Mouse (Mus musculus) spleen, adult 2 months (tissue): ENCODE results near the gene Olfr123. TPM values are rescaled to one million over a fixed set of nuclear protein-coding genes. Genes with fewer than 3 reads are reported as not detected.

Source experiments
- DNase-seq, 2 experiments: peaks; one replicate each; pipeline versions ENCODE4 v3.0.0 to v3.0.0-alpha.2; 2012 to 2021; ENCODE audit warnings: low spot score in 2 of 2, low read depth in 1 of 2
- H3K27ac ChIP-seq: fragments of 200-500 bp; 2 replicates; pipeline ENCODE4 v1.5.1; 2012; ENCODE audit warnings: low read length, inconsistent platforms; ENCODE audit not compliant: insufficient read depth
- H3K27me3 ChIP-seq: fragments of 200-500 bp; 2 replicates; pipeline ENCODE4 v1.6.1; 2012; ENCODE audit warnings: mild to moderate bottlenecking, moderate library complexity, low read length, inconsistent platforms; ENCODE audit not compliant: control insufficient read depth, insufficient read depth
- H3K36me3 ChIP-seq: fragments of 200-500 bp; 2 replicates; pipeline ENCODE4 v1.6.1; 2012; ENCODE audit warnings: mild to moderate bottlenecking, low read length, inconsistent platforms; ENCODE audit not compliant: control insufficient read depth, insufficient read depth
- H3K4me1 ChIP-seq: fragments of 200-500 bp; 2 replicates; pipeline ENCODE4 v1.6.1; 2011; ENCODE audit warnings: inconsistent platforms; ENCODE audit not compliant: control insufficient read depth, insufficient read depth, insufficient read length
- H3K4me3 ChIP-seq: fragments of 200-500 bp; 2 replicates; pipeline ENCODE4 v1.5.1; 2011; ENCODE audit warnings: mild to moderate bottlenecking, inconsistent platforms; ENCODE audit not compliant: insufficient read depth, insufficient read length; ENCODE audit errors: extremely low read depth
- CTCF ChIP-seq: fragments of 200-500 bp; IDR thresholded peaks from 2 replicates; pipeline ENCODE4 v1.5.1; 2011; ENCODE audit warnings: mild to moderate bottlenecking, inconsistent platforms; ENCODE audit not compliant: insufficient read depth, insufficient read length, insufficient replicate concordance; ENCODE audit errors: extremely low read depth
- POLR2A ChIP-seq: fragments of 200-500 bp; IDR thresholded peaks from 2 replicates; pipeline ENCODE4 v1.6.1; 2011; ENCODE audit warnings: low read depth, low read length, inconsistent platforms
- WGBS: fragments of 180-500 bp; shearing (Covaris S2); methylation state at CpG from one replicate; pipeline ENCODE4 v1.1.7; 2018; 5-methylcytosine and 5-hydroxymethylcytosine counted together
- polyA plus RNA-seq: library from polyadenylated mRNA; depleted of rRNA; stranded (reverse); fragments of >200 nt; gene quantifications from 2 replicates; pipeline ENCODE4 v1.2.3, GENCODE M21; 2012; rRNA removed

The Olfr123 gene
- polyA plus RNA-seq: not detected in 2 replicates

DNA sequence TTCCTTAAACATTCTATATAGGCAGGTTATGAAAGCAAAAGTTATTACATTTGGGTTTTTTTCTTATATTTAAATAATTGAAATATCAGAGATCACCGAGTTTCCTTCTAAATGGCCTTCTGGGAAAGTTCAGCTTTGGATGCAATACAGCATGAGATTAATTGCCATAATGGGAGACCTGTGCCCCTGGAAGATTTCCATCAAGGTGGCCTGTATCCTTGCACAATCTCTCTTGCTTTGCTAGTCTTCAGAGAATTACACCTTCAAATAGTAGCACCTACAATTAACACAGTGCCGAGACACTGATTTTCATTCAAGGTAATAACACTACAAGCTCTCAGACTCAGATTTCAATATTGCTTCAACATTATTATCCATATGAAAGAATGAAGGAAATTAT lies at the start of gene Olfr123:
Gene Olfr123 (plus strand): TSS at position 301 of the 400 bp plus-strand sequence.
- 86% methylated on average over 2 of the region's 2 CpGs for WGBS
- Histone ChIP-seq H3K4me1 (no peaks in the 10 kb centered on the region), H3K27me3 (no peaks in the 10 kb centered on the region), H3K36me3 (no peaks in the 10 kb centered on the region), H3K4me3 (no peak within 1 kb of the TSS), H3K27ac (no peak within 1 kb of the TSS)
- TF ChIP-seq POLR2A (no peak), CTCF (no peak)
- DNase-seq: no peak

- no peak for DNase-seq
- WGBS: 77% methylated on average over 4 of the region's 4 CpGs
- Histone ChIP-seq H3K36me3 (no peaks in the 10 kb centered on the region), H3K27ac (no peak within 1 kb of the TSS), H3K4me1 (no peaks in the 10 kb centered on the region), H3K27me3 (no peaks in the 10 kb centered on the region), H3K4me3 (no peak within 1 kb of the TSS)
- no peak for TF ChIP-seq CTCF
- TF ChIP-seq POLR2A: no peak
These were observed 25.0 kb upstream of the Olfr123 start, which contains the start of gene Olfr122 for GRCm38 (mm10) chr17:37768307-37768706. TSS of gene Olfr122 (plus strand) at chr17:37768607.

- H3K4me1 ChIP-seq: no peaks in the 10 kb centered on the region
- TF ChIP-seq POLR2A: no peak
- no peak for TF ChIP-seq CTCF
- no peak within 1 kb of the TSS for H3K27ac ChIP-seq
- no peaks in the 10 kb centered on the region for H3K27me3 ChIP-seq
- H3K4me3 ChIP-seq: no peak within 1 kb of the TSS
- WGBS: 81% methylated on average over 3 of the region's 3 CpGs
- no peak for DNase-seq
- H3K36me3 ChIP-seq: no peaks in the 10 kb centered on the region
These were observed 6.3 kb downstream of the Olfr123 start, which contains the start of gene Olfr124 for GRCm38 (mm10) chr17:37799588-37799987. TSS of gene Olfr124 (plus strand) at chr17:37799888.

DNA sequence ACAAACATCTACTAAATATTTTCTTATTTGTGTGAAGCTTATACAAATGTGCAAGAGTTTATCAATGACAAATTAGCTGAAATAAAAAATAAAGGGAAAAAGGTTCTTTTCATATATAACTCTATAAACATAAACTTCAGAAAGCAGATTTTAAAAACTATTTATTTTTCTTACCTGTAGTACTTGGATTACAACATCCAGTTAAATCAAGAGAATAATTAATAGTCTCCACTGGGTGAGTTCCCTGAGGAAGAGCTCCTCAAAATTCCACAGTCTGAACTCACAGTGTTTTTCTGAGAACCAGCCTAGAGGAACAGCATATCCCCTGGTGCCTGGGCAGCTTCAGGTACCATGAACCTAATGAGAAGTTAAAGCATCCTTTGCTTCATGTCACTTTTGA lies 39.3 kb downstream of the Olfr123 start, which contains the start of gene Olfr125:
Gene Olfr125 (plus strand): TSS at position 301 of the 400 bp plus-strand sequence.
- DNase-seq: no peak
- Histone ChIP-seq H3K36me3 (no peaks in the 10 kb centered on the region), H3K4me3 (no peak within 1 kb of the TSS), H3K4me1 (no peaks in the 10 kb centered on the region), H3K27ac (no peak within 1 kb of the TSS), H3K27me3 (no peaks in the 10 kb centered on the region)
- no peak for TF ChIP-seq POLR2A
- TF ChIP-seq CTCF: no peak

- DNase-seq: no peak
- H3K4me3 ChIP-seq: no peak within 1 kb of the TSS
- TF ChIP-seq CTCF (no peak), POLR2A (no peak)
- H3K27me3 ChIP-seq: no peaks in the 10 kb centered on the region
- H3K27ac ChIP-seq: no peak within 1 kb of the TSS
- H3K36me3 ChIP-seq: no peaks in the 10 kb centered on the region
- no peaks in the 10 kb centered on the region for H3K4me1 ChIP-seq
These were observed 53.9 kb downstream of the Olfr123 start, which contains the start of gene Olfr126 for GRCm38 (mm10) chr17:37847183-37847582. TSS of gene Olfr126 (plus strand) at chr17:37847483.

Other genes starting within 250 kb of the Olfr123 start
- gene Olfr112, start 224.1 kb upstream of the Olfr123 start, polyA plus RNA-seq: not detected in 2 replicates
- gene Olfr113, start 215.9 kb upstream of the Olfr123 start, polyA plus RNA-seq: not detected in 2 replicates
- not detected in 2 replicates for gene Olfr114, start 200.8 kb upstream of the Olfr123 start, polyA plus RNA-seq
- not detected in 2 replicates for gene Olfr115, start 166.4 kb upstream of the Olfr123 start, polyA plus RNA-seq
- gene Olfr116, start 166.3 kb upstream of the Olfr123 start, polyA plus RNA-seq: not detected in 2 replicates
- gene Olfr117, start 129.7 kb upstream of the Olfr123 start, polyA plus RNA-seq: not detected in 2 replicates
- gene Olfr118, start 126.5 kb upstream of the Olfr123 start, polyA plus RNA-seq: not detected in 2 replicates
- not detected in 2 replicates for gene Olfr119, start 97.0 kb upstream of the Olfr123 start, polyA plus RNA-seq
- gene Olfr120, start 71.7 kb upstream of the Olfr123 start, polyA plus RNA-seq: not detected in 2 replicates
- gene Olfr121, start 44.7 kb upstream of the Olfr123 start, polyA plus RNA-seq: not detected in 2 replicates
- gene Olfr122, start 24.9 kb upstream of the Olfr123 start, polyA plus RNA-seq: not detected in 2 replicates
- not detected in 2 replicates for gene Olfr124, start 6.4 kb downstream of the Olfr123 start, polyA plus RNA-seq
- gene Olfr125, start 39.4 kb downstream of the Olfr123 start, polyA plus RNA-seq: not detected in 2 replicates
- gene Olfr126, start 54.0 kb downstream of the Olfr123 start, polyA plus RNA-seq: not detected in 2 replicates
- gene Olfr127, start 106.9 kb downstream of the Olfr123 start, polyA plus RNA-seq: not detected in 2 replicates
- gene Olfr128, start 127.0 kb downstream of the Olfr123 start, polyA plus RNA-seq: not detected in 2 replicates
- not detected in 2 replicates for gene Olfr761, start 159.6 kb downstream of the Olfr123 start, polyA plus RNA-seq